Mouse (Mus musculus) adrenal gland, adult 18-20 months (tissue): ENCODE results near the gene Grk3. TPM values are rescaled to one million over a fixed set of nuclear protein-coding genes. Genes with fewer than 3 reads are reported as not detected.

Experiments used
- DNase-seq, 2 experiments: peaks; one replicate each; pipeline ENCODE4 v3.0.0; 2021 to 2022; ENCODE audit warnings: low spot score in 2 of 2
- total RNA-seq, 2 experiments: library from RNA; stranded (reverse); gene quantifications; 1 replicate in 1 of 2; 2 replicates in 1 of 2; pipeline ENCODE4 v1.2.3; 2021

The Grk3 gene
- total RNA-seq, 2 experiments from 2014 or later: 20.4 to 29.2 TPM

DNA sequence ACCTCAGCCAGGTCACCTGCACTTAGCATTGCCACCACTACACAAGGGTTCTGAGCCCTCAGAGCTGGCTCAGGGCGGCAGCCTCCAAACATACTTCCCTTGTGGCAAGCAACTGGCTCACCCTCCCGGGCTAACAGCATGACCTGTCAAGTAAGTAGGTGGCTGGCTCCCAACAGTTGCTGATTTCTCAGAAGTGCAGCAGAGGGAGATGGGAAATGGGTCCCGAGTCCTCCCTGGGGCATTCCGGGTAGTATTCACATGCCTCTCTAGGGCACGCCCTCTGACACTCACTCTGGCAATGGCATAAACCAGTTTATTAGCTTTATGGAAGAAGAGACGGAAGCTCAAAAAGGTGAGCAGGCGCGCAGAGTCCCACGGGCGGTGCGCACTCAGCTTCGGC lies 74.6 kb downstream of the Grk3 start:
- no peak for DNase-seq

DNA sequence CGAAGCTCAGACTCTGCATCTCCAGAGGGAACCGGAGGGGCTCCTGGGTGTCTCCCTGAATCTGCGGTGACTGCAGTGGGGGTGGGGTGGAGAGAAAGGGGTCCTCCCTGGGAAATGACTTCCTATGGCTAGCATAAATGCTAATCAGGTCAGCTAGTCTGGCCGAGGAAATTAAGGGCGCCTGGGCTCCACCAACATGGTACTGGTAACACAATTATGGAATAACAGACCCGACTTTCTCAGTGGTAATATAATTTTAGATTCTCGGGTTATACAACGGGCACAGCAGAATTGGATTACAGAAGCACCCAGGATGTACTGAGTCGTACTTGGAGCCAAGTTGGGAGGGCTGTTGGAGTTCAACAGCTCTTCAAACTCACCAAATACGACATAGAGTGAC lies 79.0 kb downstream of the Grk3 start:
- no peak for DNase-seq

DNA sequence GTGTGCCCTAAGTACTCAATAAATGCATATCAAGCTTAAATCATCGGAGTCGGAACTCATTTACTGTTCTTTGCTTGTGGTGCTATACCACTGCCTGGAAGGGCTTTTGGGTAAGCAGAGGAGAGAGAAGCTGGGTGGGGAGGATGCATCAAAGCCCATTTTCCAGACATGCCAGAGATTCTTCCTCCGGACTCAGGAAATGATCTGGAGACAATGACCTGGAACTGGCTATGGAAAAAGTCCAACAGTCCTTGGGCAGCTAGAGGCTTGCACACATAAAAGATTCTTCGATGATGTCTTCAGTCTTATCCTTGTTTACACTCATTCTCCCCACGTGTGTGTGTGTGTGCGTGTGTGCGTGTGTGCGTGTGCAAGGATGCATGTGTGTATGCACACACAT lies 80.2 kb downstream of the Grk3 start:
- no peak for DNase-seq

DNA sequence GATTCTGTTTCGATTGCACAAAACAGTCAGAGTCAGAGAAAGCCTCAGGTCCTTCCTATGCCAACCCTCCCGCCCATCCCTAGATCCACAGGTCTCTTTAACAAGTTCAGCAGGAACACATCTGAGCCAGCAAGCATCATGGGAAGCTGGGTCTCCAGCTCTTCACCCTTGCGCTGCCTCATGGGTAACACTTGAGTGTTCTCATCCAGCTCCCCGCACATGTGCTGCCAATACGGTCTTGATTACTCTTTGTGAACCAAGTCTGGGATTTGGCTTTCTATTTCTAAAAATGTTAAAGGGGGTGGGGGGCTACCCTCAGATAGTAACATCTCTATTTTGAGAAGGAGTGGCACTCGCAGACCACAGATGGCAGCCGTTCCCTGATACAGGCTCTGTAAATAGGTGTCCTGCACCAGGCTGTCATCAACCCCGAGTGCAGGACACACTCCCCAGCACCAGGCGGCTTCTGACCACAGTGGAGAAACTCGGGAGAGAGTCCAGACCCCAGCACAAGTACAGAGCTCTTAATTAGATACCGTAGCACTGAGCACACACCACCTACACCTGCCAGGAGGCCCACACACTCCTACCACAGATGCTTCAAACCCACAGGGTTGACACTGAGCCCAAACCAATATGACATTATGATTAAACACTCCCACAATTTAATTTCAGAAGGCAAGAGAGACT lies 82.6 kb downstream of the Grk3 start:
- DNase-seq: no peak

DNA sequence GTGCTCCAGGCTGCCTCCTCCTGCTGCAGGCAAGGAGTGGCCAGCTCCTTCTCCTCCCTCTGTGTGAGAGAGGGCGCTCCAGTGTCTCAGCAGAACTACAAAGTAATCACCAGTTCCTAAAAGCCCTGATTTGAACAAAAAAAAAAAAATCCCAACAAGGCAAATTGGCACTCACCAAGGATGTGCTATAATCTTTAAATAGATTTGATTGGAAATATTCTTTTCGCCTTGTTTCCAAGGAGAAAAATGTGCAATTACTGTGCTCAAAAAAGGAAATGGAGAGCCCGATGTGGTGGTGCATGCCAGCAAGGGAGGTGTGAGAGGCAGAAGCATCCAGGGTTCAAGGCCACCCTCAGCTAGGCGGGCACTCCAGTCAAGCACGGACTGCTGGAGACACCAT lies 83.7 kb downstream of the Grk3 start:
- DNase-seq: no peak

DNA sequence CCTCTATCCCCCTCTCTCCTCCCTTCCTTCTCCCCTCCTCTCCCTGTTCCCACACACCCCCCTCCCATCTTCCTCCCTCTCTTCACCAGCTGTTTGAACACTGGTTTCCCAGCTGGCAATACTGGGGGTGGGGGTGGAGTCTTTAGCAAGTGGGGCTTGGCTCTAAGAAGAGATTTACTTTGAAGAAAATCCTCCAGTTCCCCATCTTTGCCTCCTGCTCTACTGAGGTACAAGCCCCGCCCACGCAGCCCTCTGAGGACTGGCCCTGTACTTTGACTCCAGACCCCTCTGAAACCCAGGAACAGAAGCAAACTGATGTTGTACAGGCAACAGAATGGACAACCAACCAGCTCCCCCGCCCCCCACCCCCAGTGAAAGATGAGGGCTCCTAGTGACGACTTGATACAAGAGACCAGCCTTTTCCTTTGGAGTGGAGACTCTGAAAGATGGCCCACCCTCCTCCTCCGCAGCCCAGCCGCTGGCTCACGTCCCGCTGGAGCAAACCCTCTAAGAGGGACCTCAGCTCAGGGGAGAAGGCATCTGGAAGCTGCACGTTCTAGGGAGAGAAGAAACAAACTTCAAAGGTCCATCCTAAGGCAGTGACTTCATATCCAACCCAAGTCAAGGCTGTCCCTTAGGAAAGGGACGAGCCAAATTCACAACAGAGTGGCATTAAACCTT lies 87.2 kb downstream of the Grk3 start:
- DNase-seq: no peak

DNA sequence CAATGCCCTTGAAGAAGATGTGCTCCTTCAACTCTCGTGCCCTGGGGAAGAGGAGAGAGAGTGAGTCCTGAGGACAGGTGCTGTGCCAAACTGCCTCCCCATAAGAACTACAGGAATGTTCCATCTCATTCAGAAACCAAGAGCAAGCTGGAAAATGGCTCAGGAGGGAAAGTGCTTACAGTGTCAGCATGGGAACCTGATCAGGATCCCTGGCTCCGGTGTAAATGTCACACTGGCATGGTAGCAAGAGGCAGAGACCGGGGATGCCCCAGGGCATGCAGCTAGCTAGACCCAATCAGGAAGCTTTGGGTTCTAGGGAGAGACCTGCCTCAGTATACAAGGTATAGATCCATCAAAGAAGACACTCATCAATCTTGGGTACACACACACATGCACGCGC lies 90.2 kb downstream of the Grk3 start:
- no peak for DNase-seq

DNA sequence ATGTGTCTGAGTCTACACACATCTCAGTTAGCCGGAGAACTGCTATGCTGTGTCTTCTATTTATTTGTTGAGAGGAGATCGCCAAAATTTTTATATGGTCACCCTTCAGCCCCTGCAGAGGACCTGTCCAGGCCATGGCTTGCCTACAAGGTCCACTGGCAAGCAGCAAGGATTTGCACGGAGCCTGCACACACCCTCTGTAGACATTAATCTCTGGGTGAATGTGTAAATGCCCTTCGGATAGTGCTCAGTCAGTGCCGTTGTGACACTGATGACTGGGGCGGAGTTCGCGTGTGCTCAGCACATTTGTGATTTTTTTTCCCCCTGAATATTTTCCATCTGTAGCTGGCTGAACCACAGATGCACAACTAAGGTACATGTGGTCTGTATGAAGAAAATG lies 90.8 kb downstream of the Grk3 start:
- no peak for DNase-seq

DNA sequence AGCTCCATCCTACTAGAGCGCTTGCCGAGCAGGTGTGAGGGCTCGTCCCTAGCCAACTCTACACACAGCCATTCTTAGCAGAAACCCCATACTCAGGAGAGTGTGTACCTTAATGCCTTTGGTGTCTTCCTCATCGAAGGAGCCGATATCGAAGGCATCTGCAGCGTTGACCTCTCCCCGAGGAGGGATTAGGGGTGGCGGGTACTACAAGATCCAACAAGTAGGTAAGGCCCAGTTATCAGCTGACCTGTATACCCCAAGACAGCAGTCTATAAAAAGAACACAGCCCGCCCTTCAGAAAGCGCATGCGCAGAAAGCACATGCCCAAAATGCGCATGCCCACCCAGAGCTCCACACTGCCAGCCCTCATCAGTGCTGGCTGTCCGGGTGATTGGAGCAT lies 91.8 kb downstream of the Grk3 start:
- DNase-seq: no peak

DNA sequence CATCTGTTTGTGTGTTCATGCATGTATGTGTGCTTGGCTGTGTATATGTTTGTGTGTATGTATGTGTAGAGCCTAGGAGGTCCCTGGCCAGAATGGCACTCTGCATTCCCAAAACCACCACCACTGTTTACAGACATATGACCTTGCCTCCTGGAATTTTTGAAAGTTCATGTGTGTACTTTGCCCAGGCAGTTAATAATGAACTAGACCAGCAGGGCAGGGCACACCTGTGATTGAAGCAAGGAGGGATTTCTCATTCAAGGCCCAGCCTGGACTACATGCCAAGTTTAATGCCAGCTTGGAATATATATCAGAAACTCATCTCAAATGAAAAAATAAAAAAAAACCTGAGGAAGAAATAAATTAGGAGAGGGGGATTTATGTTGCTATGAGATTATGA lies 93.7 kb downstream of the Grk3 start:
- DNase-seq: no peak

DNA sequence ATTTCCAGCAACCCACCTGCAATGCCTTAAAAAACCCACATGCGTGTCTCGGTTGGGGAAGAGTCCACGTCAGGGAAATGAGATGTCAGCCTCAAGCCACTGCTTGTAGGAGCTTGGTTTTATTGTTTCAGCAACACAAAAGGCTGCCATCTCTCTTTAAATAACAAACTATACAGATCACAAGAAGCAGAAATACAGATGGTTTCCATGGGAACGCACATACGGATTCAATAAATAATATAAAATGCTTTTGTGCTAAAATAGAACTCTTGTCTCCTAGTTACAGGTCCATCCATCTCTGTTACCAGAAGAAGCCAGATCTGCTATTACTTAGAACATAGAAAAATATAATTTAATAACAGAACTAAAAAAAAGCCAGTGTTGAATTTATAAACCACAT lies 105.2 kb downstream of the Grk3 start:
- DNase-seq: no peak

DNA sequence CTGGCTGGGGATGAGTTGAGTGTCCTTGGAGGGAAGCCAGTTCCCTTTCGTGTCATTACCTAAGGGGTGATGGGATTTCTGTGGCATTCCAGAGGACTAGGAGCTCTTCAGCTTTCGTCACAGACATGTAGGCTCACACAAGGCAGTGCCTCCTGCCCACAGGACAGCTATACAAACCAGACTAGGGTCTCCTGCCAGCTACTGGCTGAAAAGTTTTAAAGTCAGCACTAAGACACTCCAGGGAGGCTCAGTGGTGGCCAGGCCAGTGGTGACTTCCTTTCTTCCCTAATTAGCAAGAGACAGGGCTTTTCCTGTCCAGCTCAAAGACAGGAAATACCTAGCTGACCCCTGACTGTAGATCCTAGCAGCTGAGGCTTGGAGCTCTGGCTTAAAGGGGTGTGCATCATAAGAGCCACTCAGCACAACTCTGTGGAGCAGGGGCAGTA lies 107.4 kb downstream of the Grk3 start:
- DNase-seq: no peak

DNA sequence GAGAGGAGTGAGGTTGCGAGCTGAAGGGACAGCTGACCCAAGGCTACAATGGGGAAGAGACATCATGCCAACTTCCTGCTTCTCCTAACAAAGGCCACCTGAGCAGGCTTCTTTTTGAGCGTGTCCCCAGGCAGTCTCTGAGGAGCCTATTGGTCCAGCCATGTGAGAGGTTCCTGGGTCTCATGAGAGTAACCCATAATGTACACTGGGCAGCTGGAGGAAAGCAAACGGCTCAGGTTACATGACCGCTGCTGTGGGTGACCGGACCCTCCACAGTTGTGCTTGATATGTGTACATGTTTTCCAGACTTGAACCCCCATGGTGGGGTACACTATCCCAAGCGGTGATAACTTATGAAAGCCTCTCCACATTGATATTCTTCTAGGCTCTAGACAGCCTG lies 108.1 kb downstream of the Grk3 start:
- no peak for DNase-seq

DNA sequence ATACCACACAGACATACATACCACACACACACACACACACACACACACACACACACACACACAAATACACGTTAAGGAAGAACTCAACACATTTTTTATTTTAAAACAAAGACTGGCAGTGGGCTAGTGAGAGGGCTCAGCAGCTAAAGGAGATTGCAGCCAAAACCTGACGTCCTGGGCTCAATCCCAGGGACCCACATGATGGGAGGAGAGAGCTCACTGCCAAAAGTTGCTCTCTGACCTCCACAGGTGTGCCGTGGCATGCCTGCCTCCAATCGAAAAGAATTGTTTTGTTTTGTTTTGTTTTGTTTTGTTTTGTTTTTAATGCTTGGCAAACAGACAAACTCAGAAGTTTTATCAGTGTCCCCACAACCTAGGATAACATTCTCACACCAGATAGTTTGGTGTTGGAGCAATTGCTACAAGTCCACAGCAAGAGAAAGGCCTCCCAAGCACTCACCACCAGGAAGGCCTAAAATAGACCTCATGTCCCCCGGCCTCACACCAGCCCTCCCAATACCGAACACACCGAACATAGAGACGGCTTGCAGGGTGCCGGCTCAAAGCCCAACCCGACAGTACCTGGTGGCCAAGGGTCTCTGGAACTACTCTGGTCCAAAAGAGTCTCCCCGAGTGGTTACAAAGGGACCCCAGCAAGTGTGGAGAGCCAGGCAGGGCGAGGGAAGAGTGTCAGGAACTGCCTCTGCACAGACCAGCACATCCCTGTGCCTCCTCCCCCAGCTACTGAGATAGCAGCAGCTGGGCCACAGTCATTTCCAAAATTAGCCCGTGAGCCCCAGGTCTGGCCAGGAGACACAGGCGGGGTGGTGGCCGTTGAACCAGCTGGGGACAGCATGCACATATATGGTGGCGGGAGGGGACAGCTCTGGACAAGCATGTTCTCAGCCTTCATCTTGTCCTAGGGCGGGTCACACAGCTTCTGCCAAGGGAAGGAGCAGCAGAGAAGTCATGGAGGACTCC lies 119.6 kb downstream of the Grk3 start, which contains the start of gene Myo18b:
TSS of gene Myo18b (minus strand) at position 689 of the 981 bp plus-strand sequence.
- no peak for DNase-seq

DNA sequence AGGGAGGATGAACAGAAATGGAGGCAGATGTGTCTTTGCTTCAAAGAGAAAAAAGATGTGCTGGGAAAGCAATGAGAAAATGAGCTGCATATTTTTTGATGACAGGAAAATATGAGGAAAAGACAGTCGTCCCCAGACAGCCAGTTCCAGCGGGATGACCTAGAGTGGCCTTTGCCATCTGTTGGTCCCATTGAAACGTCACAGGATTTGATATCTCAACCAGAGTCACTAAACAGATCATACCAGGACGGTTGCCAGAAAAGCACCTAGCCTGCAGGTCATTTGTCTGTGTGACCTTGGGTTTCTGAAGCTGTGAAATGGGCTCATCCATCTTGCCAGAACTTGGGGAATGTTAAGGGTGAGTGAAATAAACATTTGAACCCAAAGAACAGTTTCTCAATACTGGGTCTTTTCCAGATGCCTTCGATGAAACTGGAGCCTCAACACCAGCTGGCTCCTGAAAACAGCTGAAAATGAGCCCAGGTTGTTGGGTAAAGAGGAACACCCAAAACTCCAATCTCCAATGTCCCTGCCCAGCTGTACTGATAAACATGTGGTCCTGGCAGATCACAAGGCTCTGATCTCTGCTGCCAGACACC lies 122.0 kb downstream of the Grk3 start:
- no peak for DNase-seq

DNA sequence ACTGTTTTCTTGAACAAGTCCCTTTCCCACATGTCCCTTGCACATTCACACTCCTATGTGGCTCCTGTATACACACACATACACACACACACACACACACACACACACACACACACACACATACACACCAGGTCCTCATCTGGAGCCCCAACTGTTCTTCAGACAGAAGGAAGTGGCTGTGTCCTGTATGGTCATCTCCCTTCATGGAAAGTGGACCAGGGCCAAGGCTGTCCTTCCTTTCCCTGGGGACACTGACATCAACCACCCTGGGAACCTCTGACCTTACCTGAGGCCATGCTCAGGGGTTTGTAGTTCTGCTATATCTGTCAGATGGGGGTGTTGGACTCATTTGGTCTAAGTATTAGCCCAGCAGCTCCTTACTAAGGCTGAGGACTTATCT lies 123.2 kb downstream of the Grk3 start:
- DNase-seq: no peak

DNA sequence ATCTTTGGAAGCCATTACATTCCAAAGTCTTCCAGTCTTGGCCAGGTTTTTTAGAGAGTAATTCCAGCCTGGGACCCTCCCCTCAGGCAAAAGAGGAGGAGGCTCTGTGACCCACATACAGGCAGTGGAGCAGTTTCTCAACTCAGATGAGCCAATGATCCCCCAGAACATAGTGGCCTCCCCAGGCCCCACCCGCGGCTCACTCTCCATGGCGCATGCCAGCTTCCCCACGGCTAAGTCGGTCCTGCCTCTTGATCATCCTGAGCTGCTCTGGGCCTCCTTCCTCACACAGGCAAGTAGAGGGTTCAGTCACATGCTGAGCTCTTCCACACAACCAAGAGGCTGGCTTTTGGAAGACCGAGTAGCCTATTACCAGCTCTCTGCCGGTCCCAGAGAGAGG lies 126.9 kb downstream of the Grk3 start:
- no peak for DNase-seq

DNA sequence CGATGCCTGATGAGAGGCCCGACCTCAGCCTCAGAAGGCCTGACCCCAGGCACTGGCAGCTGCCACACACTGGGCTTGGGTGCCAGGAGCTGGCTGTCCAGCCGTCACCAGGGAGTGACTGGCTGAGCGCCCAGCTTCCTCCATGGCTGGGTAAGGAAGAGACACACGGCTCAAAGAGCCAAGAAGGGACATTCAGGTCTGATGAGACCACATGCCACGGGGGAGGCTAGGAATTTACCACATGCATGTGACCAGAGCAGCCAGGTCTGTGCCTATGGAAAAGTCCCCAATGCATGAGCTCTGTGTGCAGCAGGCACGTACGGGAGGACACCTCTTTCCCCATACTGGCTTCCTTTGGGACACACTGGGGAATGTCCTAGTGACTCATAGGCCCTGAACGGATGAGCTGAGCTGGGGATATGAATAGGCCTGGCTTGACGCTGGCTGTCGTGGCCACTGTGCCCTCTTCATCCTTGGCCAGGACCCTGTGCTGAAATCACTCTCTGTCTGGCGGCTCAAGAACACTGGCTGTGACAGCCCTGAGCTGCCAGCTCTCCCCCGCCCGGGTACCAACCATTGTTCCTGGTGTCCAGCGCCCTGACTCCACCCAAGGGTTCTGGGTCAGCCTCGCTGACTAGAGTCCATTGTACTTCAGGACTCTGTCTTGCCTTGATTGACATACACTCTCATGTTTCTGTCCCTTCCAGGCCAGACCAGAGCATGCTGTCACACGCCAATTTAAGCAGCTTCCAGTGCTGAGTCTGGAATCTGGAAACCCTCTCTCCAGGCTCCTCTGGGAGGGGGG lies 128.7 kb downstream of the Grk3 start:
- DNase-seq: peak; percentile 33 to 48

DNA sequence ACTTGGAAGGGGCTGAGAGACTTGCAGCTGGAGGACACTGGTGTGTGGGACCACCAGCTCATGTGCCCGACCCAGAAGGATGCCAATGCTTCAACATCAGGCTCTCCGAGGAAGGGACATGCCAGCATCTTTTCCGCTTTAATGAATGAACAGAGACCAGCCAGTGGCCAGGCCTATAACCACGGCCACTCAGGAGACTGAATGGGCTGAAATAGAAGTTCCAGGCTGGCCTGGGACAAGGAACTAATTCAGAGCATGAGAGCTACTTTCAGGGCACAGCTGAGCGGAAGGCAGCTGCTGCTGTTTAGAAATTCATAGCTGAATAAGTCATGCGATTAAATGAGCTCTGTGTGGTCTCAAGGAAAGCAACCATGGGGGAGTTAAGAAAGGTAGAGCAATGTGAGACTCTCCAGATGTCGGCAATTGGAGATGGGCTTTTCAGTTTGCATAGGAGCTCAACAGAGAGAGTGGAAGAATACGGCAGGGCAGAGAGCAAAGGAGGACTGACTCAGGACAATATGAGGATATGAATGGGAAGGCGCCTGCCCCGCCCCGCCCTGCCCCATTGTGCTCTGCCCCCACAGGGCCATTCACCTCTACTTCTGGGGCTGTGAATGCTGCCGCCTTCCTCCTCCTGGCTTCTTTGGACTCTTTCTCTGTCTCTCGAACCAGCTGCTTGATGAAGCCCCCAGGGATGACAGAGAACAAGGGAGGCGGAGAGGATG lies 138.0 kb downstream of the Grk3 start:
- no peak for DNase-seq
